9 mouse cellular contexts compared by ENCODE assay signal in the genomic region with DNA sequence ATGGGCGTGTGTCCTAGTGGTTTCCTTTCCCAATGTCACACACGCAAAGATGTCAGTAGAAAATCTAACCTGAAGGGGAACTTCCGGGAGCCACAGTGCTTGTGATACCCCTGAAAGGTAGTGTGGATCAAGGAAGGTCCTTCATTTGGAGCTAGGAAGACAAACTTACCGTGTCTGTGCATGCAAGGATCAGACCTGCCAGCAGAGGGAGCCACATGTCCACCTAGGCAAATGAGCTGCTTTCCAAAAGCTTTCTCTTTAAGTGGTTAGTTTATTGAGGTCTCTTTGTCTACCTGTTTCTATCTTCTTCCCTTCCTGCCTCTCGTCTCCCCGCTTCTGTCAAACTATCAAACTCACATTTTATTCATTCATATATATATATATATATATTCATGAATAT. TPM values are rescaled to one million over a fixed set of nuclear protein-coding genes. Genes with fewer than 3 reads are reported as not detected.
DNase-seq lines count a peak whose midpoint lies in the region; ATAC-seq and TF ChIP-seq lines count a peak whose summit lies in the region.
"Had no signal": no experiment of that assay in that cellular context is flagged by ENCODE, and none has a peak within 500 bp of the region (broad histone marks: within the 10 kb centered on the region; RNA-seq: fewer than 3 reads in every experiment).

No protein-coding gene starts in this region.

- no peak overlapping the region for H3K27ac ChIP-seq in ES-E14 (ENCODE audit: insufficient read depth, low read depth, low read length, poor library complexity, severe bottlenecking)
- peak overlapping the region; percentile 99 for H3K27ac ChIP-seq in liver, embryonic 12.5 days
- H3K27ac ChIP-seq: limb, embryonic 15.5 days had no signal

- H3K36me3 ChIP-seq in ES-E14 (ENCODE audit: control insufficient read depth, insufficient read depth, low read length, poor library complexity, severe bottlenecking), result no peaks in the 10 kb centered on the region
- H3K36me3 ChIP-seq in liver, embryonic 12.5 days, result peaks cover 18% of the 10 kb centered on the region

- in situ Hi-C loops in ES-E14 (cut with MboI; ENCODE audit: low sequenced_read_pairs in 2 of 2, unreplicated experiment in 2 of 2), result no loop called here

- no peaks in the 10 kb centered on the region; a peak in 1 of 4 replicates for H3K4me1 ChIP-seq in ES-E14 (ENCODE audit: control insufficient read depth in 2 of 2, insufficient read depth in 2 of 2, low read length in 2 of 2, poor library complexity in 1 of 2)
- H3K4me1 ChIP-seq in liver, embryonic 12.5 days, result peaks cover 21% of the 10 kb centered on the region

- H3K27me3 ChIP-seq in liver, embryonic 12.5 days (replicated peaks), result no peaks in the 10 kb centered on the region
- H3K27me3 ChIP-seq: limb, embryonic 15.5 days had no signal

- no peaks in the 10 kb centered on the region for H3K9me3 ChIP-seq in ES-E14 (ENCODE audit: control insufficient read depth, insufficient read depth, low read depth, low read length)
- no peaks in the 10 kb centered on the region for H3K9me3 ChIP-seq in liver, embryonic 12.5 days (replicated peaks)
- H3K9me3 ChIP-seq: limb, embryonic 15.5 days had no signal

- peak overlapping the region; percentile 56 for H3K4me2 ChIP-seq in liver, embryonic 12.5 days
- H3K4me2 ChIP-seq: limb, embryonic 15.5 days had no signal

- WGBS in liver, embryonic 12.5 days (ENCODE audit: insufficient replicate concordance), result 11% methylated on average over 6 of the region's 6 CpGs

- H3K9ac ChIP-seq in ES-E14 (ENCODE audit: insufficient read depth, low read depth, low read length, poor library complexity, severe bottlenecking), result no peak overlapping the region
- H3K9ac ChIP-seq in liver, embryonic 12.5 days, result peak overlapping the region; percentile 59
- H3K9ac ChIP-seq: limb, embryonic 15.5 days had no signal

- peak; percentile 54 for ATAC-seq in liver, embryonic 12.5 days

- no peak overlapping the region for H3K4me3 ChIP-seq in ES-E14 (ENCODE audit: insufficient read depth in 1 of 2, low read depth in 1 of 2, low read length in 2 of 2, poor library complexity in 1 of 2, severe bottlenecking in 1 of 2)
- H3K4me3 ChIP-seq in liver, embryonic 12.5 days, result no peak overlapping the region
- H3K4me3 ChIP-seq: limb, embryonic 15.5 days had no signal

- DNase-seq in 416B (ENCODE audit: low read depth) (peak; percentile 86), ES-E14 (ENCODE audit: low read depth, low spot score) (peak; percentile 77)
- DNase-seq in cerebellum, adult 11-12 months, result peak; percentile 50
- peak; percentile 86 to 88 for DNase-seq in frontal cortex, postnatal 25 days (ENCODE audit: low spot score in 2 of 2)
- peak; percentile 93 for DNase-seq in kidney, postnatal 10 days
- peak; percentile 84 for DNase-seq in retina, postnatal 1 day
- peak; percentile 93 for DNase-seq in thymus, postnatal 4 days

TF ChIP-seq in ES-E14, 5 proteins besides CTCF, POLR2A, EP300 and RAD21:
- TF ChIP-seq CHD2 (IDR thresholded peaks at IDR 0.05; ENCODE audit: low read depth, low read length) (no peak), ZC3H11A (IDR thresholded peaks at IDR 0.05; ENCODE audit: borderline replicate concordance, low read depth, low read length) (peak; percentile 84)

RNA-seq across cellular contexts. Expression of a gene that starts 40.0 kb away (rescaled TPM):
- total RNA-seq in ES-E14 (2012; rRNA removed), result 90.3 and 122 TPM in 2 replicates
- polyA plus RNA-seq in liver, embryonic 12.5 days (2016; fragmentation: Nextera tagmentation; extraction: Ambion mirVana), result 254 and 256 TPM in 2 replicates

RNA-seq across cellular contexts. Expression of a gene that starts 54.4 kb away (rescaled TPM):
- total RNA-seq in ES-E14 (2012; rRNA removed), result 8.4 and 11.0 TPM in 2 replicates
- polyA plus RNA-seq in liver, embryonic 12.5 days (2016; fragmentation: Nextera tagmentation; extraction: Ambion mirVana), result 46.0 and 47.7 TPM in 2 replicates
